Mouse (Mus musculus) layer of hippocampus, adult 9-10 months (tissue): ENCODE measurements around the gene Ace2.

Experiments
- DNase-seq: peaks from one replicate; pipeline ENCODE4 v3.0.0; 2022; ENCODE audit warnings: low spot score

The Ace2 gene

DNA sequence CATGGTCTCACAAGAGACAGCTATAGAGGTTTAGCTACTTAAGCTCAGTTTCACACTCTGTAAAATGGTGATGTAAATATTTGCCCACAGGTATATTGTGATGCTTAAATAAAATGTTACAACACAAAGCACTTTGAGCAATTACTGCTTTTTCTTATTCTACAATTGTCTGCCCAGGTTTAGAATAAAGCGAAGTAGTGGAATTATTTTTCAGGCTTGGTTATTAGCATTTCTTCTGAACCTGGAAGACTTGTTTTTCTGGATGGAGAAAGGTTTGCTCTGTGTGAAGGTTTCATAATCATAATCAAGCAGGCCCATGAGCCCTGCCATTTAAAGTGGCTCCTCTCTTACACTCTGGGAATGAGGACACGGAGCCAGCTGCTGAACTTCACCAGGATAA lies at the start of gene Ace2:
TSS of gene Ace2 (plus strand) at position 301 of the 400 bp plus-strand sequence.
- no peak for DNase-seq

GRCm38 (mm10) chrX:164089916-164090315 lies 49.2 kb upstream of the Ace2 start:
- no peak for DNase-seq

DNA sequence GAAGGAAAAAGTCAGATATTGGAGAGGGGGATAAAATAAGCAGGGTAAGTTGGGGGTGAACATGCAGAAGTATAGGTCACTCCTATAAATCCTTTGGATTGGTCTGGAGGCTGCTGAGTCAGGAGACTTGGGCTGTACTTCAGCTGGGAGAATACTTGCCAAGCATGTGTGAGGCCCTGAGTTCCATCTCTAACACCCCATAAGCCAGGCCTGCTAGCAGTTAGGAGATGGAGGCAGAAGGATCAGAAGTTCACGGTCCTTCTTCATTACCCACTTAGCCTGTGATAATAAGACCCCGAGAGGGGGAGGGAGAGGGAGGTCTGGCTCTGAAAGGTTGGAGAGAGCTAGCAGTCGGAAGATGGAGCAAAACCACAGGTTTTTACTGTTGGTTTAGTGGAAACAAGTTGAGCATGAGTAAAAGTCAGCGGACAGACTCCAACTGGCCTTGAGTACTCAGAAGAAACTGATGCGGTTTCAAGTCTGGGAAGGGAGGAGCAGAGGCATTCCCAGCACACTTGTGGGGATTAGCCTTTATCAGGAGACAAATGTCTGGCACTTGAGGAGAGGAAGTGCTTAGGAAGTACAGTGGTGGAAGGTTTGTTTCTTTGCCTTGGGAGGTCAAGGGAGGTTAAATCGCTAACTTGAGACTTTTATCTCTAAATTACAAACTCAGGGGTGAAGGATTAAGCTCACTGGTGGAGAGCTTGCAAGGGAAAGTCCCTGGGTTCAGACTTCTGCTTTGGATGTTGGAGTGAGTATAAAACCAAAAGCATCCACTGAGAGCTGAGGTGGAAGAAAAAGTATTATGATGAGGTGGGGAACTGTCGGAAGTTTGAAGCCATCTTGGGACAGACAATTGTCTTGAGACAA lies 46.6 kb upstream of the Ace2 start:
- no peak for DNase-seq

DNA sequence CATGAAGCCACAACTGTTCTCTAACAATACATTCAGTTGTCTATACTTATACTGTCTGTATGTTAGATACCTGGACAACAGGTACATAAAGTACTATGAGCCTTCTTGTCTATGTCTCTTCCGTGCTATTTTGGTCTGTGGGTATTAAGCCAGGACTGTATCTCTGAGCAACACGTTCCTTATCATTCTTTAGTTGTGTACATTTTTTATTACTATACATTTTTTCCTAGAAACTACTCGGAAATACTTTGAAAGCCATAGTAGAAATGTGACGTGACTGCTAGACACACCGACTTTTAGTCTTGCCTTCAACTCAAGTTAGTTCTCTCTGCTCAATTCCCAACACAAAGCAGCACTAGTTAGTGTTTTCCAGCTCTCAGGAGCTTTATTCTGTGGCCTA lies 45.7 kb upstream of the Ace2 start:
- DNase-seq, result no peak

DNA sequence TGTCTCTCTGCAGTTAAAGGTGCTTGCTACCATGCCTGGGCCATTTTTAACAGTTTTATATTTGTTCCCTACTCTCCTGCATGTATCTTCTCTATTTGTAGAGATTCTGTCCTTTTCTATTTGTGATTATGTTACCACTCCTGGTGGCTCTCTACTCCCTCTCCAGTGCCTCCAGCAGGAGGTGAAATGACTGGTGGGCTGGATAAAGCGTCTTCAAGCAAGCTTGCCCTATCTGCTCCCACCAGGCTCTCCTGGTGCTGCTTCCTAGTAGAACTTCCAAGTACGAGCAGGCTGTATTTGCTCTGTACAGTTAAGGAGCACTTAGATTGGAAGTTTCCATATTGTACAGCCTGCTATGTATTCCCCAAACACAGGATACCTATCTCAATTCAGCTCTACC lies 43.3 kb upstream of the Ace2 start:
- no peak for DNase-seq

- no peak for DNase-seq
Measured at GRCm38 (mm10) chrX:164101483-164101882, 37.6 kb upstream of the Ace2 start.

GRCm38 (mm10) chrX:164102198-164102597 lies 36.9 kb upstream of the Ace2 start:
- DNase-seq, result no peak

- no peak for DNase-seq
Measured at GRCm38 (mm10) chrX:164102656-164103055, 36.5 kb upstream of the Ace2 start.

DNA sequence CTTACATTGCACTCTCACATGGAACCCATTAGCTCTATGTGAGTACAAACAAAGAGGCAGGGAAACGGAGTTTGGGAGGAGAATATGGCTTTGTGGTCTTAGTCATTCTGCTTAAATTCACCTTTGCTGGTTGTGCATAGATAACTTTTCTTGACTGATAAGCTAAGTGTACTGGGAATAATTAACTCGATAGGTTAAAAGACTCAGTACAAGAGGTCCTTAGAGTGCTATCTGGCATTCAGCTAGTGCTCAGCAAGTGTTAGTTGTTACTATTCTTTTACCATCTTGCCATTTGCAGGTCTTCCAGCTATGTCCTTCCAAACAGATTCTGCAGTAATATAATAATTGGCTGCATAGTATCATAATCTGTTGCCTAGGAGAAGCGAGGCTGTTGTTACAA lies 28.0 kb upstream of the Ace2 start:
- DNase-seq, result no peak

DNA sequence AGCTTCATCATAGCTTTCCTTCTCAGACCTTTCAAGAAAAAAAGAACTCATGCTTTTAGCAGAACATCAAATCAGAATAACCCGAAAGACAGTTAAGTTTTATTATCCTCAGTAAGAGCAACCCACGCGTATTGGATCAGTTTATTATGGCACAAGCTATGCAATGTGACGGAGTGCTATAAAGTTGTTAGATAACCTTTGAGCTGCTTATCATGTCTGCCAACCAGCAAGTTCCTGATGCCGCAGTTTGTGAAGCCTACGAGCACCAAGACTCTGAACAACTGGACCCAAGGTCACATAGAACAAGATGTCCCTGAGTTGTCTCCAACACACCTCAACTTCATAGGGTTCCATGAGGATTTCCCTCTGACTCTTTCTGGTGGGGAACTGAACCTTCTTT lies 25.4 kb upstream of the Ace2 start:
- no peak for DNase-seq

DNA sequence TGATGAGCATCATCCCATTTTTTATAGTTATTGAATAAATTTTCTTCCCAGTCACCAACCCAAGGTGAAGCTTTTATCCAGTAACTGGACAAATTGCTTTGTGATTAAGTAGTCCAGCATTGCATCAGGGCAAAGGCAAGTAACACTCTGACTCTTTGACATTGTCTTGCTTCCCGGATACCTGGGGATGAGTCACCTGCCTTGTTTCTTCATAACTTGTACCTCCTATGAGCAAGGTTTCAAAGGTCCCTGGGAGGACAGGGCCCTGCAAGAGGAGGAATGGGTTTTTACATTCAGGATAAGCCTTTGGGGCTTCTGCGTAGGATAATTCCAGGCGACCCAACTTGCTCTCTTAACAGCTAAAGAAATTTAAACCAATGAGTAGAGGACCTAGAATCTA lies 15.2 kb upstream of the Ace2 start:
- DNase-seq, result no peak

- DNase-seq, result no peak
Measured at GRCm38 (mm10) chrX:164133531-164133930, 5.6 kb upstream of the Ace2 start.

DNA sequence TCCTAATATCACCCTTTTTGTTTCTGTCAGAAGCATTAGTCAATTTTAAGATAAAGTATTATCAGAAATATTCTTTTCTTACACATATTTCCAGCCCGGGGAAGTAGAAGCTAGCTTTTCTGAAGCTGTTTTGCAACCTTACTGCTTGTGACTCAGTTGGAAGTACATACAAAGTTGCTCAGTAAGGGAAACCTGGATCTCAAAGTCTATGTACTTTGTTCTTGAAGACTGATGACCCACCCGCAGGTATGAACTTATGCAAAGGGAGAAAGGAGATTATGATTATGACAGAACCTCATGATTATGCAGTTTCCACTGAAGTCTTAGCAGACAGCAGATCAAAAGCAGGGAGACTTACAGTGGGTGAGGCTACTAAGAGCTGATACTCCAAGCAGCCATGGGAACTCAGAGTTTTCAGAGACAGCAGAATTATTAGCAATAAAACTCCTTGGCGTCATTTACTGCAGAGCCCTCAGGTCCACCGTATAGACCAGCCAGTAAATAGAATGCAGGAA lies 3.8 kb upstream of the Ace2 start:
- DNase-seq, result no peak

- no peak for DNase-seq
Measured at GRCm38 (mm10) chrX:164145463-164146250, 6.5 kb downstream of the Ace2 start.

DNA sequence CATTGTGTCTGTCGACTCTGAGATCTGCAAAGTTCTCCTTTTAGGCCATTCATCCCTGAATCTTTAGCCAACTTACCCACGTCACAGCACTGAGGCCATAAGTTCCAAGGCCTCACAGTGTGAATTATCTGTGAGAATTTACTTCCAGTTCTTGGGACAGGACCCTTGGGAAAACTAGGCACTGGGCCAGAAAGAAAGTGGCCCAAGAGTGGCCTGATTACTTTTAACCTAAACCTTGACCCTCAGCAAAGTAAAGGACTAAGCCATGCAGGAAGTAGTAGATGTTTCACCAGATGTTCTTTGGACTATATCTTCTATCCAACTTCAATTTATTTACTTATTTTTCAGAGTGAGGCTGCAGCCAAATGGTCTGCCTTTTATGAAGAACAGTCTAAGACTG lies 13.6 kb downstream of the Ace2 start:
- no peak for DNase-seq

GRCm38 (mm10) chrX:164153606-164154005 lies 14.5 kb downstream of the Ace2 start:
- no peak for DNase-seq

DNA sequence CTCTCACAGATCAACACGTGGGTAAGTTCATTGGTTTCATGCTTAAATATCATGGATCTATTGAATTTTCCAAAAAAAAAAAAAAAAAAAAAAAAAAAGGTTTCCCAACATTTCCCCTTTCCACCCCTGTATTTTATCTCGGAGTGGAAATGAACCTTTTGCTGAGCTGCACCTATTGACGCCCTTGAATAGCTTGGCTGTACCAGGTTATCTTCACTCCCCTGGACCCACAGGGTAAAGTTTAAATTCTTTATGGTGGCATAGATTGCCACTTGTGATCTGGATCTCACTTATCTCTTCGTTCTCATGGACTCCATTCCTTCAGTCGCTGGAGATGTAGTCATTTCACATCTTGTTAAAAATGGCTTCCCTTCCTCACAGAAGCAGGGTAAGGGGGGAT lies 15.5 kb downstream of the Ace2 start:
- DNase-seq, result no peak

GRCm38 (mm10) chrX:164164681-164165080 lies 25.5 kb downstream of the Ace2 start:
- DNase-seq, result no peak

GRCm38 (mm10) chrX:164171034-164171433 lies 31.9 kb downstream of the Ace2 start:
- DNase-seq, result no peak

DNA sequence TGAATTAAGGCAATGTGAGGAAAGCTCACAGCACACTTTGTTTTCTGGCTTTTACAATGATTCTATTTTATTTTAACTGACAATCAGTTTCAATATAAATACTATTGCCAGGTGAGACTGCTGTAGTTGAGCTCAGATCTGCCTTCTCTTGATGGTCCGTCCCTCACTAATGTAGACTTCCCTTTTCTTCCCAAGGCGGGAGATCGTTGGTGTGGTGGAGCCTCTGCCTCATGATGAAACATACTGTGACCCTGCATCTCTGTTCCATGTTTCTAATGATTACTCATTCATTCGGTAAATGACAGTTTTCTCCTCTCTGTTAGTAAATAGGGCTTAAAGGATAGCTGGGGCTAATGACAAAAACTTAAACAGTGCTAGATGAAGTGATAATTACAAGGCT lies 34.7 kb downstream of the Ace2 start:
- no peak for DNase-seq

GRCm38 (mm10) chrX:164175311-164175710 lies 36.2 kb downstream of the Ace2 start:
- no peak for DNase-seq

DNA sequence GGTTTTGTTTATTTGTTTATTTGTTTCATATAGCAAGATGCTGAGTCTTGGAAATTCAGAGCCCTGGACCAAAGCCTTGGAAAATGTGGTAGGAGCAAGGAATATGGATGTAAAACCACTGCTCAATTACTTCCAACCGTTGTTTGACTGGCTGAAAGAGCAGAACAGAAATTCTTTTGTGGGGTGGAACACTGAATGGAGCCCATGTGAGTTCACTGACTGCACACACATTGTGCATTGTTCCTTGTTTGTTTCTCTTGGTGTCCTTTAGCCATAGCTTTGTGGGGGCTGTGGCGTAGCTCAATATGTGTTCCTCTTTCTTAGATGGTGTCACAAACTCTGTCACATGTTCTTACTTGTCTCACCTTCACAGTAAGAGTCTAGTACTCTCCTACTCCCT lies 36.6 kb downstream of the Ace2 start:
- no peak for DNase-seq

DNA sequence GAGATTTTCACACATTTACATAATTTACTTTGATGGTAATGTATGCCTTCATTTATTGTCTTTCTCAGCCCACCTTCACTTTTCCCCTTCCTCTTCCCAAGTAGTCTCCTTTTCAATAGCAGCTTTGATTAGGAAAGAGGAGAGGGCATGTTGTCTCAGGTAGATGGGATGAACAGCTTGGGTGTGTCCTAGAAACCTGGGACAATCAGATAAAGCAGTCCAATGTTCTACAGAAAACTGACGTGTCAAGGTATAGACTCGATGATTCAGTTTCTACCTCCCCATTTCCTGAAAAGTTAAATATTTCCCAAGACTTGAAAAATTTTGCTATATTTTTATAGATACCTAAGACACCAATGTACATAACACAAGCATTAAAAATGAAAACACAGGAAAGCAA lies 39.7 kb downstream of the Ace2 start:
- no peak for DNase-seq
